Mouse (Mus musculus): ENCODE results near the gene Ttf2.

DNA sequence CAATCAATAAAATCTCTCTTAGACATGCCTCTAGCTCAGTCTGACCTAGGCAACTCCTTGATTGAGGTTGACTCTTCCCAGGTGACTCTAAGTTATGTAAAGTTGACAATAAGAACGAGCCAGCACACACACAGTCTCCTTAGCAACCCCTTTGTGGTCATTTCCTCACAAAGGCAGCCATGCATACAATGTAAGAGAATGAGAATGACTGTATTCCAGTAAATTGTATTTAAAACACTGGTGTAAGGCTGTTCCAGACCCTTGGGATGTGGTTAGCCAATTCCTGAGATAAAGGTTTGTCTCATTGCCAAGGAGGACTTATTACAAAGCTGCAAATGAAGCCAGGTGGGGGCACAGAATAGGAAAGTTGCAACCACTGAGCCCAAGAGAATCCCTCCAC lies 20.8 kb upstream of the Ttf2 start:
- no peak for TF ChIP-seq CTCF (conservative IDR thresholded peaks at IDR 0.05; ENCODE audit: insufficient read depth, insufficient read length, low read depth, low read length)
- TF ChIP-seq POLR2A (IDR thresholded peaks at IDR 0.05; ENCODE audit: low read depth, low read length): no peak

Data from kidney, adult 2 months (tissue).